Comparison of ENCODE assay signal across 9 mouse cellular contexts in genomic region chr8:98572597-98573514, GRCm38 (mm10).
DNase-seq lines count a peak whose midpoint lies in the region; ATAC-seq and TF ChIP-seq lines count a peak whose summit lies in the region.
"Had no signal": no experiment of that assay in that cellular context is flagged by ENCODE, and none has a peak within 500 bp of the region (broad histone marks: within the 10 kb centered on the region; RNA-seq: fewer than 3 reads in every experiment).

No protein-coding gene starts in this region.

- no peak overlapping the region for H3K4me3 ChIP-seq in embryonic facial prominence, embryonic 14.5 days (ENCODE audit: low read depth, low read length)
- no peak overlapping the region for H3K4me3 ChIP-seq in embryonic facial prominence, embryonic 10.5 days
- H3K4me3 ChIP-seq in hindbrain, embryonic 12.5 days: no peak overlapping the region
- no peak overlapping the region for H3K4me3 ChIP-seq in intestine, embryonic 16.5 days (ENCODE audit: low read length)
- H3K4me3 ChIP-seq in kidney, adult 2 months (ENCODE audit: insufficient read depth, low read depth, low read length): no peak overlapping the region

- intact Hi-C loops in left cerebral cortex, postnatal 25 days (cut with DNase I): no loop called here

- no peak for ATAC-seq in embryonic facial prominence, embryonic 14.5 days (ENCODE audit: low read depth)
- peak; percentile 85 for ATAC-seq in hindbrain, embryonic 12.5 days (ENCODE audit: low FRiP score)
- no peak for ATAC-seq in intestine, embryonic 16.5 days

- no peak overlapping the region for H3K9ac ChIP-seq in embryonic facial prominence, embryonic 14.5 days (ENCODE audit: low read depth, low read length)
- no peak overlapping the region for H3K9ac ChIP-seq in hindbrain, embryonic 12.5 days
- no peak overlapping the region for H3K9ac ChIP-seq in intestine, embryonic 16.5 days (ENCODE audit: low read depth, low read length)

- H3K27me3 ChIP-seq in embryonic facial prominence, embryonic 14.5 days (replicated peaks; ENCODE audit: control insufficient read depth, insufficient read depth, low read length): no peaks in the 10 kb centered on the region
- no peaks in the 10 kb centered on the region for H3K27me3 ChIP-seq in embryonic facial prominence, embryonic 10.5 days (replicated peaks; ENCODE audit: low read depth, poor library complexity, severe bottlenecking)
- H3K27me3 ChIP-seq in hindbrain, embryonic 12.5 days: no peaks in the 10 kb centered on the region
- H3K27me3 ChIP-seq in intestine, embryonic 16.5 days (replicated peaks; ENCODE audit: control insufficient read depth, insufficient read depth, low read length): no peaks in the 10 kb centered on the region
- no peaks in the 10 kb centered on the region for H3K27me3 ChIP-seq in kidney, adult 2 months (replicated peaks; ENCODE audit: control insufficient read depth, insufficient read depth, low read length)

- no peak overlapping the region for H3K4me2 ChIP-seq in embryonic facial prominence, embryonic 14.5 days (ENCODE audit: low read depth, low read length)
- no peak overlapping the region for H3K4me2 ChIP-seq in hindbrain, embryonic 12.5 days (replicated peaks)
- H3K4me2 ChIP-seq in intestine, embryonic 16.5 days (ENCODE audit: low read depth, low read length): no peak overlapping the region

- TF ChIP-seq POLR2A in kidney, adult 2 months (IDR thresholded peaks at IDR 0.05; ENCODE audit: low read depth, low read length): no peak

- WGBS in embryonic facial prominence, embryonic 14.5 days: 58% methylated on average over 6 of the region's 6 CpGs
- 58% methylated on average over 6 of the region's 6 CpGs for WGBS in embryonic facial prominence, embryonic 10.5 days
- 31% methylated on average over 6 of the region's 6 CpGs for WGBS in hindbrain, embryonic 12.5 days
- 58% methylated on average over 6 of the region's 6 CpGs for WGBS in intestine, embryonic 16.5 days
- WGBS in kidney, adult 2 months: 60% methylated on average over 6 of the region's 6 CpGs

- no peak for TF ChIP-seq CTCF in kidney, adult 2 months (conservative IDR thresholded peaks at IDR 0.05; ENCODE audit: insufficient read depth, insufficient read length, low read depth, low read length)

- H3K4me1 ChIP-seq in embryonic facial prominence, embryonic 14.5 days (ENCODE audit: control insufficient read depth, insufficient read depth, low read length): no peaks in the 10 kb centered on the region
- no peaks in the 10 kb centered on the region for H3K4me1 ChIP-seq in embryonic facial prominence, embryonic 10.5 days
- H3K4me1 ChIP-seq in hindbrain, embryonic 12.5 days: peaks cover 6% of the 10 kb centered on the region; the same call in 1 of the 2 replicates
- H3K4me1 ChIP-seq in intestine, embryonic 16.5 days (ENCODE audit: control insufficient read depth, insufficient read depth, low read length): no peaks in the 10 kb centered on the region
- H3K4me1 ChIP-seq in kidney, adult 2 months (ENCODE audit: control insufficient read depth, insufficient read depth, low read length): no peaks in the 10 kb centered on the region

- DNase-seq in embryonic facial prominence, embryonic 14.5 days (ENCODE audit: low spot score): peak; percentile 36
- no peak for DNase-seq in embryonic facial prominence, embryonic 10.5 days (ENCODE audit: low spot score)
- DNase-seq in left cerebral cortex, postnatal 25 days (ENCODE audit: low spot score in 2 of 2): peak; percentile 23 to 81
- DNase-seq in right cerebral cortex, postnatal 10 days (ENCODE audit: low spot score in 2 of 2): peak; percentile 71 to 77
- no peak for DNase-seq in ovary, postnatal 14 days (ENCODE audit: low spot score)
- no peak for DNase-seq in kidney, adult 2 months

- no peak overlapping the region for H3K27ac ChIP-seq in embryonic facial prominence, embryonic 14.5 days (replicated peaks; ENCODE audit: low read depth, low read length)
- no peak overlapping the region for H3K27ac ChIP-seq in embryonic facial prominence, embryonic 10.5 days (replicated peaks)
- no peak overlapping the region for H3K27ac ChIP-seq in hindbrain, embryonic 12.5 days
- no peak overlapping the region for H3K27ac ChIP-seq in intestine, embryonic 16.5 days (ENCODE audit: low read length)
- no peak overlapping the region for H3K27ac ChIP-seq in kidney, adult 2 months (ENCODE audit: insufficient read depth, low read depth, low read length)
- H3K27ac ChIP-seq: macrophage had no signal

- no peaks in the 10 kb centered on the region for H3K9me3 ChIP-seq in embryonic facial prominence, embryonic 14.5 days (ENCODE audit: control insufficient read depth, low read length)
- H3K9me3 ChIP-seq in embryonic facial prominence, embryonic 10.5 days: no peaks in the 10 kb centered on the region
- no peaks in the 10 kb centered on the region for H3K9me3 ChIP-seq in hindbrain, embryonic 12.5 days (replicated peaks)
- H3K9me3 ChIP-seq in intestine, embryonic 16.5 days (ENCODE audit: control insufficient read depth, low read length): no peaks in the 10 kb centered on the region

- no peaks in the 10 kb centered on the region for H3K36me3 ChIP-seq in embryonic facial prominence, embryonic 14.5 days (ENCODE audit: control insufficient read depth, insufficient read depth, low read length)
- H3K36me3 ChIP-seq in embryonic facial prominence, embryonic 10.5 days (replicated peaks): no peaks in the 10 kb centered on the region
- no peaks in the 10 kb centered on the region for H3K36me3 ChIP-seq in hindbrain, embryonic 12.5 days
- H3K36me3 ChIP-seq in intestine, embryonic 16.5 days (ENCODE audit: control insufficient read depth, insufficient read depth, low read length): no peaks in the 10 kb centered on the region
- H3K36me3 ChIP-seq in kidney, adult 2 months (ENCODE audit: control insufficient read depth, insufficient read depth, low read length): no peaks in the 10 kb centered on the region

Comparison
In these comparisons a context has a peak if more than half of its experiments do, and no peak if none do; other contexts are left out.
1. DNase-seq: peak in embryonic facial prominence, embryonic 14.5 days (single experiment), left cerebral cortex, postnatal 25 days (2 of 2) and right cerebral cortex, postnatal 10 days (2 of 2); none in embryonic facial prominence, embryonic 10.5 days (single experiment), ovary, postnatal 14 days (single experiment) and kidney, adult 2 months (single experiment).